Mouse (Mus musculus) embryonic fibroblast, embryonic 13.5 days (primary cell): ENCODE data around the gene Pigz. TPM values are rescaled to one million over a fixed set of nuclear protein-coding genes. Genes with fewer than 3 reads are reported as not detected.

ENCODE experiments used
- H3K27ac ChIP-seq: 2 replicates; pipeline ENCODE4 v1.5.1; 2012; ENCODE audit warnings: low read length, control low read depth, inconsistent platforms; ENCODE audit not compliant: insufficient read depth
- H3K4me1 ChIP-seq: 2 replicates; pipeline ENCODE4 v1.6.1; 2011; ENCODE audit warnings: low read length; ENCODE audit not compliant: control insufficient read depth, insufficient read depth
- H3K4me3 ChIP-seq: 2 replicates; pipeline ENCODE4 v1.5.1; 2011; ENCODE audit warnings: mild to moderate bottlenecking, control low read depth, low read length; ENCODE audit not compliant: insufficient read depth
- CTCF ChIP-seq: IDR thresholded peaks from 2 replicates; pipeline ENCODE4 v1.5.1; 2011; ENCODE audit warnings: mild to moderate bottlenecking, control low read depth, low read length, moderate library complexity, borderline replicate concordance; ENCODE audit not compliant: insufficient read depth
- POLR2A ChIP-seq: IDR thresholded peaks from 2 replicates; pipeline ENCODE4 v1.6.1; 2011; ENCODE audit warnings: low read depth, mild to moderate bottlenecking, control low read depth, low read length, moderate library complexity
- polyA plus RNA-seq: library from polyadenylated mRNA; stranded (reverse); fragments of >200 nt; gene quantifications from 2 replicates; pipeline ENCODE4 v1.2.4, GENCODE M21; 2011; ENCODE audit warnings: low read depth; ENCODE audit not compliant: missing spikeins, insufficient read length

Pigz gene
- polyA plus RNA-seq, 1 experiment = not detected

DNA sequence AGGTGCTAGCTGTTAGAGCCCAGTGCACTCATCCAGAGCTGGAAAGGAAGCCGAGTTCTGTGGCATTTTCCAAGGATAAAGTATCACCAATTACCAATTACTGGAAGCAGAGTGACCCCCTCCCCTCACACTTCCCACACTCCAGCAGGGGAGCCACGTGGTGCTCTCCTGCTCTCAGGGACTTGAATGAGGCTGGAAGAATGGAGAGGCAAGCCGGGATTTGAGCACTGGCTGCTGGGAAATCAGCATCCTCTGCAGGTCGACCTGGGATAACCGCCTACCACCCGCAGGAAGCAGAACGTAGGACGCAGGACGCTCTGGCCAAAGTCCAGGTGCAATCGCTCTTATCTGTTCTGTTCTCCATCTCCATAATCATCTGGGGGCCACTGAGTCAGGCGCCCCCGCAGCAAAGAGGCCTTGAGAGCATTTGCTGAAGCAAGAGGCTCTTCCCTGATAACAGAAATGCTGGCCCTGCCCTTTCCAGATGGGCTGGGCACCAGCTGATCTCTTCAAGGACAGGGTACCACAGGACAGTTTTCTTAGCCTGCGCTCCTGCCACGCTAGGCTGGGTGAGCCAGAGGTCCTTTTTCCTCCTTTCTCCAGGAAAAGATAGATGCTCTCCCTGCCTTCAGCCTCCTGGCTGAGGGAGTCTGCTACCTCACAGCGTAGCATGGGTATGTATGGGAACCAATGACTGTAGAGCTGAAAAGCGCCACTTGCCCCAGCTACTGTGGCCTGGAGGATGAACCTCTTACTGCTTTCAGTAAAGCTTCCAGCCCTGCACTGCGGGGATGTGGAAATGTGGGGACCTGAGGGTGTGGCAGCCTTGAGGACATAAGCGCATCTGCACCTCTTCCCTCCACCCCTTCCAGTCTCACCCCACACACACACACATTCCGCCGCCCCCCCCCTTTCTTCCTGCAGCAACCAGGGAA, 27.5 kb upstream of the Pigz start:
- Histone ChIP-seq H3K4me3 (no peak overlapping the region; the same call in 1 of the 2 replicates), H3K4me1 (no peaks in the 10 kb centered on the region), H3K27ac (no peak overlapping the region)
- TF ChIP-seq CTCF (no peak), POLR2A (no peak)

DNA sequence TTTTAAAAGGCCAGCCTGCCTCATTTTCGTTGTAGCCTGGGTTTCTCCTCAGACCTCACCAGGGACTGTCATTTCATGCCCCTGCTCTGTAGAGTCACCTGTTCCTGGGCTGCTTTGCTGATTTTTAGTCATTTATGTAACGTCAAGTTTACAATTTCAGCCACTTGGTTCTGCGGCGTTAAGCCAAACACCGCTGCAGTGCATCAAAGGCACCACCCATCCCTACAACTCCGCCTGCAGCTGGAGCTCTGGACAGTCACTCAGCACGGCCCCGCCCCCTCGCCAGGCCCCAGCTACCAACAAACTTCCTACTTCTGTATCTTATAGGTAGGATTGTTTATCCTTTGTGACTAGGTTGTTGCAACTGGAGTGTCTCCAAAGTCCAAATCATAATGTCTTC, 26.8 kb upstream of the Pigz start:
- no peak overlapping the region for H3K27ac ChIP-seq

DNA sequence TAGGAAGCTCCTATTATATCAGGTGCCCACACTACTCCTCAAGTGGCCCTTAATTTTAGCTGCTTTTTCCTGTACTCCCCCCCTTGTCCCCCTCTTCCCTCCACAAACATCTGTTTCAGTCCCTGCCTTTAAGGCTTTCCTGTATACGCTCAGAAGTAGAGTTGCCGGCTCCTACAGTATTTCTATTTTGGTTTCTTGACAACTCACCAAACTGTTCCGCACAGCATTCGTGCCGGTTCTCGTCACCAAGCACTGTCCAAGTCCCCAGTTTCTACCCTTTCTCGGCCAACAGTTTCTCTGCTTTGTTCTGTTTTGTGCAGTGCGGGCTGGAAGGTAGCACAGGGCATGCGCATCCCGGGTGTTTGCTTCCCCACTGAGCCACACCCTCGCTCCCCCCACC, 24.7 kb upstream of the Pigz start:
- no peaks in the 10 kb centered on the region for H3K4me1 ChIP-seq
- H3K27ac ChIP-seq = no peak overlapping the region
- no peak for TF ChIP-seq POLR2A
- TF ChIP-seq CTCF = no peak
- H3K4me3 ChIP-seq = no peak overlapping the region

More for the DNA sequence above, 26.8 kb upstream of the Pigz start:
- TF ChIP-seq CTCF (no peak), POLR2A (no peak)
- Histone ChIP-seq H3K4me3 (peak overlapping the region; percentile 35), H3K4me1 (no peaks in the 10 kb centered on the region)

DNA sequence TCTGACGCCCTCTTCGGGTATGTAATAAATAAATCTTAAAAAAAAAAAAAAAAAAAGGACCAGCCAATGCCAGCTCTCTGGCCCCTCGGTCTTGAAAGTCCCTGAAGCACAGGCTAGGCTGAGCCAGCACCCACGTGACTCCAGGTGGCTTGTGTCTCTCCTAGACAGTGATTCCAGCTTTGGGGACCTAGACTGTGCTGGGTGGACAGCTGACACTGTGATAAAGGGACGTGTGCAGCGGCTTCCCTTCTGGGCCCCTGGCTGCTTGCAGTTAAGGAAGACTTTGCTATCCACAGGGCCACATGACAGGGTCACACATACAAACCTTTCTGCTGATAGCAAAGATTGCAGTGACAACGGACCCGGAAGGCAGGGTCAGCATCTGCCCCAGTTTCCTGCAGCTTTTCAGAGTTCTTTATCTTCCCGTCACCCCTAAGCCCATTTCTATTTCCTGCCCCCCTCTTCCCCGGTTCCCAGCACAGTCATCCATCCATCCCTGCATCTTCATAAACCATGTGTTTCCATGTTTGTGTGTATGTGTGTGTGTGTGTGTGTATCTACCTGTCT, 23.3 kb upstream of the Pigz start:
- Histone ChIP-seq H3K4me3 (no peak overlapping the region), H3K4me1 (no peaks in the 10 kb centered on the region), H3K27ac (no peak overlapping the region)
- TF ChIP-seq POLR2A (no peak), CTCF (no peak)

DNA sequence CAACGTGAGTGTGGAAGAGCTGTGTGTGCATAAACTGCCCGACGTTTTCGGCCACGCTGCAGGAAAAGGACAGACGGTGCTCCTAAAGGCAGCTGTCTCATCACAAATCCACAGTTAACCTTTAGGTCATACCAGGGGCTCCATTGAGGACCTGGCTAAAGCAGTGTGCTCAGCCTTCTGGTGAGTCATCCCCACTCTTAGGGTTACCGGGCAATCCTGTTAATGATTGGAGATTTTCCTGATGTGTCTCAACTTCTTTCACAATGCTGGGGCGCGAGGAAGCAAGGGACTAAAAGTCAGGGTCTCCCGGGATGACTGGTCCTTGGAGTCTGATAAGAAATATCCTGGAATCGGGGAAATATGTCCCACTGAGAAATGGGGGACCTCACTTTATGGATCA, 15.9 kb upstream of the Pigz start:
- TF ChIP-seq POLR2A = no peak
- no peak for TF ChIP-seq CTCF
- H3K4me3 ChIP-seq = no peak overlapping the region
- H3K27ac ChIP-seq = no peak overlapping the region
- no peaks in the 10 kb centered on the region for H3K4me1 ChIP-seq

DNA sequence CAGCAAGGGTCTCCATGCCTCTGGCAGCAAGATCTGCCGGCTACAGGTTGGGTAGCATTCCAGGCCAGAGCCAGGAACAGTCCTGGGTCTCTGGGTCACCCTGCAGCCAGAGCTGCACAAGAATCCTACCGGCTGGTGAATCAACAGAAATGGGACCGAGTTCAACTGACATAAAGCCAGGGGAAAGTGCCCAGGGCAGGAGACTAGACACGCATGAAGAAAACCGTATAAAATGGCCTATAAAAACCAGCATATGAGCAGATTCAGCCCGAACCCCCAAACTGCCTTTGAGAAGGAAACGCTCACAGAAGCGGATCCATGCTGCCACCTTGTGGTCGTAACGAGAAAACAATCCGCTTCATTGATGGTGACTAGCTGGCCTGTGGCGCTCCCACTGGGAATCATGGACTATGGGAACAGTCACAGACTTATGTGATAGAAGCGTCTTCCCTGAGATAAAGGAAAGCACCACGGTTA, 15.4 kb upstream of the Pigz start:
- TF ChIP-seq POLR2A (no peak), CTCF (peak; percentile 79)
- H3K4me1 ChIP-seq = no peaks in the 10 kb centered on the region
- H3K27ac ChIP-seq = no peak overlapping the region
- H3K4me3 ChIP-seq = no peak overlapping the region

DNA sequence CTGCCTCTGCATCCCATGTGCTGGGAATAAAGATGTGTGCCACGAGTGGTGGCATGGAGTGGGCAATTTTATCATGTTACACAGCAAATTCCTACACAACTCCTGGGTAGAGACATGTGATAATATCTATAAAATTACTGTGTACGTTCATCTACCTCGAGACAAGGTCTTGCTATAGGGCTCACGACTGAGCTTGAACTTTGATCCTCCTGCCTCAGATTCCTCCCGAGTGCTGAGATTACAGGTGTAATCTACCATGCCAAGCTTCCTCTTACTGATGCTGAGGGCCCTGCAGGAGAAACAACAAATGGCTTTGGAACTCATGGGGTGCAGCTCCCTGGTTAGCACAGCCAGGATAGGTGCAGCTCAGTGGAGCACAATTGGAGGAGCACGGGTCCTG, 9.3 kb upstream of the Pigz start:
- H3K27ac ChIP-seq = no peak overlapping the region
- no peak overlapping the region for H3K4me3 ChIP-seq
- H3K4me1 ChIP-seq = no peaks in the 10 kb centered on the region
- TF ChIP-seq POLR2A (no peak), CTCF (no peak)

DNA sequence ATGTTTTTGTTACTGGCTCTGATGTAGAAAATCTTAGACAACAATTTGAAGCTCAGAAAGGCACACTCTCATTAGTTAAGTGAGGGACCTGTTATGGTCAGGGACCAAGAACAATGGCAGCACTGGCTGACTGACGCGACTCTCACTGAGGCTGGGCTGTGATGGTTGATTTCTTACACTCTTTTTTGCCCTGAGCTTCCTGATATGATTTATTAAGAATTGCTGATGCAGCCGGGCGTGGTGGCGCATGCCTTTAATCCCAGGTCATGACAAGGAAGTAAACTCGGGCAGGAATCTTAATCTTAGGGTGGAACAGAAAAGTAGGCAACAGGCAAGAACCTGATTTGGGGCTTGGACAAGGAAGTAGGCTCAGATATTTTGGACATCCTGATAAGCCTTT, 7.6 kb upstream of the Pigz start:
- TF ChIP-seq POLR2A = no peak
- Histone ChIP-seq H3K4me3 (no peak overlapping the region), H3K4me1 (no peaks in the 10 kb centered on the region), H3K27ac (no peak overlapping the region)

DNA sequence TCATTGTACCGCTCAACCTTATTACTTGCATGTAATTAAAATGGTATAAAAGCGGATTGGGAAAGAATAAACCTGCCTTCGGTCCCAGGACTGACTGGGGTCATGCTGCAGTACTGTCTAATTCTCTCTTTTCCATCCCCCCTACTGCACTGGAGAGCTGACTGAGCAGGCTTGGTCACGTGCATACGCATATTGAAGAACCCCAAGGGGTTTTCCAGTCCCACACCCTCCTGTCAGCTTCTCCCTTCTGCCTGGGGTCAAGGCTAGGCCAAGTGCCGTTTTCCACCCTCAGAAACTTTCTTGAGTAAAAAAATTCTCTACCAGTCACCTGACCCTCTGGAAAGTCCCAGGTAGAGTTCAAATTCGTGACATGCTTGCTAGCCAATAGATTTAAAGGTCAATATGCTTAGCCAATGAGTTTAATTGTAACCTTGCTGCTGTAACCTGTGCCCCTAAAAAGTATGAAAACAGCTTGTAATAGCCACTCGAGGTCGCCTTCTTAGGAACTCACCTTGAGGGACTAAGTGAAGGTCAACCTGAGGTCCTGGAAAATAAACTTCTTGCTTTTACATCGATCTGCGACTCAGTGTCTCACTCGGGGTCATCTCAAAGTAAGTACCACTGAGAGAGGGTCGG, 7.0 kb upstream of the Pigz start:
- TF ChIP-seq CTCF (no peak), POLR2A (no peak)

DNA sequence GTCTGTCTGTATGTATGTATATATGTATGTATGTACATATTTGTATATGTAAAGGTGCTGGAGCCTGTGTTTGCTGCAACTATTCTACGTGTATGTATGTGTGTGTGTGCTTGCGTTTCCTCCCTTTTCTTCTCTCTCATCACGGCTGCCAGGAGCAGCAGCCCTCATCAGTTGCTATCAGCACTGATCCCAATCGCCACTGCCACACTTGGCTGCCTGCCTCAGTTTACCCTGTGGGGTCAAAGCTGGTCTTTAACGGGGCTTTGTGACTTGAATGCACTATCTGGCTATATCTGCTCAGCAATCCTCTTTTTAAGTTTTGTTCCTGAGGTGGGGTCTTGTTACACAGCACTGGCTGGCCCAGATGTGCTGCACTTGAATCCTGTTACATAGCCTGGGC, 6.2 kb upstream of the Pigz start:
- Histone ChIP-seq H3K4me1 (no peaks in the 10 kb centered on the region), H3K27ac (no peak overlapping the region), H3K4me3 (no peak overlapping the region)
- no peak for TF ChIP-seq POLR2A
- TF ChIP-seq CTCF = no peak

More for the DNA sequence above, 7.0 kb upstream of the Pigz start:
- Histone ChIP-seq H3K27ac (no peak overlapping the region), H3K4me1 (no peaks in the 10 kb centered on the region), H3K4me3 (no peak overlapping the region)
